Mouse (Mus musculus) thymus, postnatal 14 days (tissue): Measurements from ENCODE around the gene Hcn1.

ENCODE experiments used
- DNase-seq: peaks from one replicate; pipeline ENCODE4 v3.0.0; 2021

The Hcn1 gene

GRCm38 (mm10) chr13:117705997-117706396 lies 103.9 kb downstream of the Hcn1 start:
- no peak for DNase-seq

- no peak for DNase-seq
These were observed 104.4 kb downstream of the Hcn1 start for GRCm38 (mm10) chr13:117706496-117706895.

DNA sequence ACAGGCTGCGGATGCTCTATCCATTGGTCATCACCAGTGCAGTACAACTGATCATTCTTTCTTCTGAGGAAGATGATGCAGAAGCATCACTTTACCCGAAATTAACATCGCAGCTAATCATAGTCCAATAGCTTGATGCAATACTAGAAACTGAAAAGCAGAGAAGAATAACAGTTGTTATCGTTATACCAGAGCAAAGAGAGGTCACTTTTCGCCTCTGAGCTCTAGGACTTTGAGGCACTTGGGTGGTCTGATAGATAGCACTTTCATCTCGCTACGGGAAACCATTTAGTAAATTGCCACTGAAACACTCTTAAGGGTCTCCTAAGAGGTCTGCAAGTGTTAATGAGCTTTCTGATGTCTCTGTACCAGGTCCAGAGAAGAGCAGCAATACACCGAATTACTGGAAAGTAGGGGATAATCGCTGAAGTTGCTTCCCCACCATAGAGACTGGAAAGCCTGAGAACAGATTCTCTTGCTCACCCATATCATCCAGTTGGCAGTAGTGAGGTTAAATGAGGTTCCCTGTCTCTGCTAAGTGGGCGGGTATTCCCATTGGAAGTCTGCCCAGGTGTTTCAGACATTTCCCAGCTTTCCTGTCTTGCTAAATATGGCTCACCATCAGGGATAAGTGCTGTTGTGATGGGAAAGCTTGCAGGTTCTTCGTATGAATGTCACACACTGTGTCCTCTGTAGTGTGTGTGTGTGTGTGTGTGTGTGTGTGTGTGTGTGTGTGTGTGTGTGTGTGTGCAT lies 105.0 kb downstream of the Hcn1 start:
- DNase-seq = no peak

DNA sequence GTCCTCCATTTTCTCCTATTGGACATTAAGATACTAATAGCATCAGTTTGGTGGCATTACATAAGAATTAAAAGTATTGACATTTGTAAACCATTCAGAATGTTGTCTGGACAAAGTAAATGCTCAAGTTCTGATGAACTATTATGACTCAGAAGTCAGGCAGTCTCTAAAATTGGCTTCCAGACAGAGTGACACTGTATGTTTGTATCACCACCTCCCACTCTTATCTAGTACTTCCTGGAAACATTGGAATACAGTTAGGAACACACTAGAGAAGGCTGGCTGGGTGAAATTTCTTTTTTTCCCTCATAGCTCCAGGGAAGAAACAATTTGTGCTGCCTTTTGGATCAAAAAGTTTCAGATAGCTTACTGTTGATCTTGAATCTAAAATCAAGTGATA lies 108.7 kb downstream of the Hcn1 start:
- DNase-seq = no peak

DNA sequence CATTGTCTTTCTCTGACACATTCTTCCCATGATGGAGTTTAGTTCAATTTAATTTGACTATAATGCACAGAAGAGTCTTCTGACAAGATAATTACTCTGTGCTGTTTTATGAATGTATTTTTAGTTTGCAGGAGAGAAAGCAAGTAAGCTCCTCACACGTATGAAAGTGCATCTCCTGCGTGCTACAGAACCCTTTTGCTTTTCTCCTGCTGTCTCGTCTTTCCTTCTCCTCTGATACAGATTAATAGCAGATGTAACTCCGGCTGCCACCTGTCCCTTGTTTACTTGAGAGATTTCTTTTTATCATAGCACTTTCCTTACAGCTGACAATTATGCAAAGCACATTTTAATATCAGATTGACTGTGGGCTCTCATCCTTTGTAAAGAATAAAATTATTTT lies 120.0 kb downstream of the Hcn1 start:
- DNase-seq = no peak

- DNase-seq = no peak
These were observed 122.0 kb downstream of the Hcn1 start for GRCm38 (mm10) chr13:117724083-117724482.

DNA sequence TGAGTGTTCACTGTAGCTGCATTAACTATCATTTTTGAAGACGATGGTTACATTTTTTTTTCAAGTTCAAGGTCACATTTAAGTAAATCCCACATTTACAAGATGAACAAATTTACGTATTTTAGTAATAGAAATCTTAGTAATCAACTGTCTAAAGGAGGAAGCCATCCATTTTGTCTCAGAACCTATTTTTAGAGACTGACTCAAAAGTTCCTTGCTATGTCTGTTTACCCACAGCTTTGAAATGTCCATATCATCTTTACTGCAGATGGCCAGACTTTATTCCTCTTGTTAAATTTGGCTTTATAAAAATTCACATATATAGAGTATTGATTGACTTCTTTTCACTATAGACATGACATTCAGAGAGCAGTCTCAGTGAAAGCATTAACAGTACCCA lies 126.3 kb downstream of the Hcn1 start:
- no peak for DNase-seq

DNA sequence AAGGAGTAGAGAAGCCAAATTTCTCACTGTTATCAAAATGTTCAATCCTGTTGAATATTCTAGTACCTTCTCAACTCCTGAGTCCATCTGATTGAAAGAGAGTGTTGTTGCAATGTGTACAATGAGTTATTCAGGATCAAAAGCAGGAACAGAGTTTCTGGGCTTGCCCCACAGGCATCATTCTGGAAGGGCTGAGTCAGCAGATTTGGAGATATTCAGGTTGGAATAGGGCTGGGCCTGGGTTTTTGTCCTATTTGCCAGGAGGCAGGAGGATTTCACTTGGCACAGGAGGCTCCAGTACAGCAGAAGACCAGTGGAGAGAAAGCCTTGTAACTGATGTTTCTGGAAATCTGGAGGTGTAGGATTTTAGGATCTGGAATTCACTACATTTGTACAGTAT lies 130.6 kb downstream of the Hcn1 start:
- DNase-seq = no peak

DNA sequence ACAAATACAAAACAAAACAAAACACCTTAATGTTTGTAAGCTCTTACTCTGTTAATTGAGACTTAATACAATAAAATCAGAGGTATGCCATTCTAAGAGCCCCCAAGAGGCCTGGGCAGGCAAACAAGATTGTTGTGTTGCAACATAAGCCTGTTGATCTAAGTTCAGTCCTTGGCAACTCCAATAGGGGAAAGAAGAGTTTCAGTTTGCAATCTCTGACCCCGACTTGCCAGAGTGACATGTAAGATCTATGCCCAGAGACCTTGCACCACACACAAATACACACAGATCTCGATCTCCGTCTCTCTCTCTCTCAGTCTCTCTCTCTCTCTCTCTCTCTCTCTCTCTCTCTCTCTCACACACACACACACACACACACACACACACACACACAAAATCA lies 142.3 kb downstream of the Hcn1 start:
- no peak for DNase-seq

GRCm38 (mm10) chr13:117745173-117745572 lies 143.1 kb downstream of the Hcn1 start:
- DNase-seq = no peak

DNA sequence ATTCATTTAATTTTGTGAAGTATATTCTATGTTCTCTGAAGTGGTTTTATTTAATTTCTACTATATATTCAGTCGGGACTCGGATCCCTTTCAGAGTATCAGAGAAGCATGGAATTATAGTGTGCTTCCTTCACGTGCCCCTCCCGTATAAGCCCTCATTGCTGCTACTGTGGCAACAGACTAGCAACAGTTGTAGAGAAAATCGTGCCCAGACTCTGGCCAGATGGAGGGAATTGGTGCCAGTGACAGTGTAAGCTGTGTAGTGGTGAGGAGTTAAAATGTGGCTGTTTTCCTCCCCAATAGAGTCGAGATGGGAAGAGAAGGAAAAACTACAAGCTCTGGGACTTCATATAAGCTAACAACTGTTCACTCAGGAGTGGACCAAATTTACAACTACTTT lies 163.4 kb downstream of the Hcn1 start:
- DNase-seq = no peak

- peak; percentile 16 for DNase-seq
These were observed 183.3 kb downstream of the Hcn1 start for GRCm38 (mm10) chr13:117785376-117785775.

GRCm38 (mm10) chr13:117792861-117793260 lies 190.7 kb downstream of the Hcn1 start:
- no peak for DNase-seq

DNA sequence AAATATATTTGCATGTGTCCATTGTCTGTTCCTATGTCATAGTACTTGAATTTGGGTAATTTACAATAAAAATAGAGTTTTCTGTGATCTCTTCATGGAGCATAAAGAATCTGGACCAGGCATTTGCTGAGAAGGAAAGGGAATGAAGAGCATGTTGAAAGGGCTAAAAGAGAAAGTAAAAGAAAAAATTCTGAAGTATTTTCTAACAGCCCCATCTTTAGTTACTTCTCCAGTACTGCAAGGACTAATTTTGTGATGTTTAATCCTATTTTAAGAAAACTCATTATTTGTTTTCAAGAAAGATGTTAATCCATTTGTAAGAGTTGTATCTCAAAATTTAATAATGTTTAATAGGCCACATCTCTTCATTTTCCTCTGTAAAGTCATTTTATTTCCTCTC lies 198.9 kb downstream of the Hcn1 start:
- no peak for DNase-seq

GRCm38 (mm10) chr13:117827628-117828027 lies 225.5 kb downstream of the Hcn1 start:
- DNase-seq = no peak

- DNase-seq = no peak
These were observed 234.5 kb downstream of the Hcn1 start for GRCm38 (mm10) chr13:117836658-117837057.

- no peak for DNase-seq
These were observed 236.1 kb downstream of the Hcn1 start for GRCm38 (mm10) chr13:117838264-117838663.

GRCm38 (mm10) chr13:117842366-117842765 lies 240.2 kb downstream of the Hcn1 start:
- DNase-seq = no peak

GRCm38 (mm10) chr13:117847290-117847689 lies 245.2 kb downstream of the Hcn1 start:
- no peak for DNase-seq

DNA sequence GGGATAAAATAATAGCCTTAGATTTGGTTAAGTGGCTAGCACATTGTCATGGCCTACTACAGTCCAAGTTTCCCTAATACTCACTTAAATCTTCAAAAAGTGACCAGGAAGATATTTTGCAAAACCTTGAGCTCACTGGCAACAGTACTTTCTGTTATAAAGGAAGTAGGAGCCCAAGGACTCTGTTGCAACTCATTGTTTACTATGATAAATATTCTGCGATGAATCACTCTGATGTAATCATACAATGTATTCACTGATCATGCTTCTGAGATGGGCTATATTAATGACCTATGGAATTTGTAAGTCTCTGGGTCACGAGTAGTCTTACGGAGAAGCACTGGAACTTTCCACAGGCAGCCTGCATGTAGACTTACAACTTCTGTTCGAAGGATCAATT lies 246.6 kb downstream of the Hcn1 start:
- DNase-seq = no peak

- no peak for DNase-seq
These were observed 250.0 kb downstream of the Hcn1 start for GRCm38 (mm10) chr13:117851954-117852710.

DNA sequence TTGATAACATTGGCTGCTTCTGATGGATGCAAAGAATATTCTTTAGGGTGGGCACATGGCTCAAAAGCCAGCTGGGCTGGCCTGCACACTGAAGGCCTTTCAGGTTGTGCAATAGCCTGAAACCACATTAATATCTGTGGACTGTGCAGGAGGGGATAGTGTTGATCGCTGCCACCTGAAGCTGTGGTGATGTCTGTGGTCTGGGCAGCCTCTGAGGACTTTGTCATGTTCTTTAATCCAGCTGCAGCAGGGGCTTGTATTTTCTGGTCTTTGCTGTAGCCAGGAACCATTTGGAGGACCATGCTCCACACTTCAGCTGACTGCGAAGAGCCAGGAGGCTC lies 250.6 kb downstream of the Hcn1 start:
- no peak for DNase-seq

GRCm38 (mm10) chr13:117858416-117858815 lies 256.3 kb downstream of the Hcn1 start:
- DNase-seq = no peak

DNA sequence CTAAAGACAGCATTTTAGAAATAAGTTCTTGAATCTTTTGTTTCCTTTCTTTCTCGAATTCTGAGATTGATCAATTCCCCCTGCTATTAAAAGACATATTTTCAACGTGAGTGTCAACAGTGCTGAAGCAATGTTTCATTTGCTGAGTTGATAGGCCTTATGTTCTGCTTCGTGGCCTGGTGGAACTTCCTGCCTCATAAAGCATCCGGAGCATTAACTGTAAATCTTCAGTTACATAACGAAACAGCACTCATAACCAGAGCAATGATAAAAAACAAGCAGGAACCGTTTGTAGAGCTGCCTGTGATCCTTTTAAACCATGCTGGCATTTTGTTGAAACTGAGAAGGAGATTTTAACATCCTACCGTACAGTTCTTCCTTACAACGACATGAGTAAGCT lies 275.7 kb downstream of the Hcn1 start:
- DNase-seq = no peak
